Mouse (Mus musculus) limb, embryonic 11.5 days (tissue): ENCODE measurements around the gene Nadsyn1. TPM values are rescaled to one million over a fixed set of nuclear protein-coding genes. Genes with fewer than 3 reads are reported as not detected.

Experiments
- ATAC-seq: fragments of 200-750 bp; cut with Nextera tagmentation; 2 replicates; pipeline ENCODE4 v1.8.0; 2017; ENCODE audit warnings: low read depth; ENCODE audit not compliant: insufficient number of reproducible peaks, low FRiP score, low TSS enrichment
- DNase-seq: peaks from one replicate; pipeline ENCODE4 v3.0.0-alpha.2; 2015; ENCODE audit warnings: low spot score
- H3K27ac ChIP-seq: fragments of 300-500 bp; sonication (generic); replicated peaks from 2 replicates; pipeline ENCODE4 v1.5.1; 2014; ENCODE audit warnings: low read depth, mild to moderate bottlenecking, low read length
- H3K27me3 ChIP-seq: fragments of 300-500 bp; sonication (generic); 2 replicates; pipeline ENCODE4 v1.6.1; 2014; ENCODE audit warnings: mild to moderate bottlenecking, low read length, mixed read lengths; ENCODE audit not compliant: control insufficient read depth, insufficient read depth
- H3K36me3 ChIP-seq: fragments of 300-500 bp; sonication (generic); 2 replicates; pipeline ENCODE4 v1.6.1; 2014; ENCODE audit warnings: mild to moderate bottlenecking, low read length, moderate library complexity, mixed read lengths; ENCODE audit not compliant: control insufficient read depth, insufficient read depth
- H3K4me1 ChIP-seq: fragments of 300-500 bp; sonication (generic); 2 replicates; pipeline ENCODE4 v1.6.1; 2014; ENCODE audit warnings: low read length, mixed read lengths; ENCODE audit not compliant: control insufficient read depth, insufficient read depth
- H3K4me2 ChIP-seq: fragments of 300-500 bp; sonication (generic); 2 replicates; pipeline ENCODE4 v1.6.1; 2014; ENCODE audit warnings: low read depth, mild to moderate bottlenecking, moderate library complexity; ENCODE audit not compliant: severe bottlenecking
- H3K4me3 ChIP-seq: fragments of 300-500 bp; sonication (generic); 2 replicates; pipeline ENCODE4 v1.5.1; 2014; ENCODE audit warnings: low read depth, low read length
- H3K9ac ChIP-seq: fragments of 300-500 bp; sonication (generic); 2 replicates; pipeline ENCODE4 v1.6.1; 2014; ENCODE audit warnings: mild to moderate bottlenecking, low read length
- H3K9me3 ChIP-seq: fragments of 300-500 bp; sonication (generic); 2 replicates; pipeline ENCODE4 v1.6.1; 2016; ENCODE audit warnings: low read length; ENCODE audit not compliant: control insufficient read depth
- WGBS: fragments of 180-500 bp; shearing (Covaris S2); extraction: QIAGEN DNeasy Blood & Tissue Kit; methylation state at CpG from one replicate; pipeline ENCODE4 v1.1.7; 2014; 5-methylcytosine and 5-hydroxymethylcytosine counted together
- polyA plus RNA-seq: library from polyadenylated mRNA; unstranded; fragments of >200 nt; fragmentation: Nextera tagmentation; extraction: Ambion mirVana; gene quantifications from 2 replicates; pipeline ENCODE4 v1.2.1, GENCODE M21; 2014

Gene Nadsyn1
- polyA plus RNA-seq, 1 experiment from 2014 or later, result 8.4 TPM

DNA sequence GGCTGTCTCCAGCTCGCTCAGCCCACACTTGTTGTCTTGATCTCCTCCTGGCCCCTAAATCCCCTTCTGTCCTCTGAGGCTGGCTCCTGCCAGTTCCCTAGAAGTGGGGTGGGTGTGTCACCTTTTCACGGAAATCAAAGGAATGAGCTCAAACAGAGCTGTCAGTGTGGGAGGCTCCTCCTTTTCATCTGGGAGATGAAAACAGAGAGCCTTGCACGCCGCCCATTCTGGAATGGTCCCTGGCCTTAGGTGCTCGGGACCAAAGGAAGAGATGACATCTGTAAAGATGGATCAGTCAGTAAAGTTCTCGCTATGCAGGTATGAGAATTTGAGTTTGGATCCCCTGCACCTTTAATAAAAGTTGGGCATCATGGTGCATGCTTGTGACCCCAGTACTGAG, 55.8 kb downstream of the Nadsyn1 start, which contains the start of gene Mrgprg:
Mrgprg (minus strand) TSS at position 101 of the 400 bp plus-strand sequence.
- no peaks in the 10 kb centered on the region for H3K9me3 ChIP-seq
- WGBS, result 41% methylated on average over 6 of the region's 6 CpGs
- H3K27me3 ChIP-seq, result 0 out of 2 replicates have a peak, but pooled peaks cover 5% of the 10 kb centered on the region
- H3K9ac ChIP-seq, result no peak within 1 kb of the TSS
- no peak within 1 kb of the TSS for H3K27ac ChIP-seq
- H3K4me3 ChIP-seq, result no peak within 1 kb of the TSS
- no peaks in the 10 kb centered on the region for H3K4me1 ChIP-seq
- no peak within 1 kb of the TSS for H3K4me2 ChIP-seq
- no peak for ATAC-seq
- no peak for DNase-seq
- no peaks in the 10 kb centered on the region for H3K36me3 ChIP-seq

DNA sequence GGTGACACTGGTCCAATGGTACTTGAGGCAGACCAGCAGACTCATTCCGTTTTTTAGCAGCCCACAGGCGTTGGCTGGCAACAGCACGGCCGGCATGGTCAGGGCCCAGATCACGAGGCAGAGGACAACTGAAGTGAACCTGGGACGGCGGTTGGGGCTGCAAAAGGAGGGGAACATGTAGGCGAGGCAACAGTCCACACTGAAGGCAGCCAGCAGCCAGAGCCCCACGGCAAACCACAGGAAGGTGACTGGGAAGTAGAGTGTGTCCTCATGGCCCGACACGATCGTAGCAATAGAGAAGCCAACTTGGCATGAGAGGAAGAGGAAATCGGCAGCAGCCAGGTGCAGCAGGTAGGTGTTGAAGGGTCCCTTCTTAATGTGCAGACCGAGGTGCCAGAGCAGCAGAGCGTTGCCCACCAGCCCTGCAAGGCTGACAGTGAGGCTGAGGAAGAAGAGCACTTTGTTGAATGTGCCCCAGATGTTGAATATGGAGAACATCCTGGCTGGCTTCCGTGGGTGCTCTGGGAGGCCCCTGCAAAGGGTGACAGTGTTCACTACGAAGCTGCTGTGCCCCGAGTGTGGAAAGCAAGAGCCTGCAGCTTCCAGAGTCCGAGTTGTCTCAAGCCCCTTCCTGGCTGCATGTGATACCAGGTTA, 57.6 kb downstream of the Nadsyn1 start:
- no peak for DNase-seq
- Histone ChIP-seq H3K36me3 (no peaks in the 10 kb centered on the region), H3K4me1 (no peaks in the 10 kb centered on the region), H3K4me3 (no peak overlapping the region), H3K27me3 (0 out of 2 replicates have a peak, but pooled peaks cover 5% of the 10 kb centered on the region), H3K9me3 (no peaks in the 10 kb centered on the region), H3K9ac (no peak overlapping the region), H3K4me2 (no peak overlapping the region), H3K27ac (no peak overlapping the region)
- ATAC-seq, result no peak
- WGBS, result 79% methylated on average over 19 of the region's 19 CpGs

DNA sequence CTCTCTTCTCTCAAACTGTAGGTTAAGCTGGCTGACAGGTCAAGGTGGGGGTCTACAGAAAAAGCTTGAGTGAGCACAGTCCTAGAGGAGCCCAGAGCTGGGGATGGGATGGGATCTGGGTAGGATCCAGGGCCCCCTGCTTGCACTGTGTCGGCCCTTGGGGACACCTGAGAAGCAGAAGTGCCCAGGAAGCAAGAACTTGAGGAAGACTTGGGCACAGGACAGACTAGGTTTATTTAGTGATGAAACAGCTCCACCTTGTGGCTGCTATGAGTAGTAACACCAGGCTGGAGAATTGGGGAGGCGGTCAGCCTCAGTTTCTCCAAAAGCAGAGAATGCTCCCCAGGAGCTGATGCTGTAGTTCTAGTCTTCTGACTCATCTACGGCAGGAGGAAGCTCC, 58.9 kb downstream of the Nadsyn1 start:
- H3K4me1 ChIP-seq, result no peaks in the 10 kb centered on the region
- no peak overlapping the region for H3K4me3 ChIP-seq
- DNase-seq, result peak; percentile 38
- 24% methylated on average over 3 of the region's 3 CpGs for WGBS
- no peak overlapping the region for H3K9ac ChIP-seq
- no peaks in the 10 kb centered on the region for H3K36me3 ChIP-seq
- H3K27me3 ChIP-seq, result 0 out of 2 replicates have a peak, but pooled peaks cover 5% of the 10 kb centered on the region
- no peaks in the 10 kb centered on the region for H3K9me3 ChIP-seq
- no peak for ATAC-seq
- no peak overlapping the region for H3K27ac ChIP-seq
- H3K4me2 ChIP-seq, result no peak overlapping the region

DNA sequence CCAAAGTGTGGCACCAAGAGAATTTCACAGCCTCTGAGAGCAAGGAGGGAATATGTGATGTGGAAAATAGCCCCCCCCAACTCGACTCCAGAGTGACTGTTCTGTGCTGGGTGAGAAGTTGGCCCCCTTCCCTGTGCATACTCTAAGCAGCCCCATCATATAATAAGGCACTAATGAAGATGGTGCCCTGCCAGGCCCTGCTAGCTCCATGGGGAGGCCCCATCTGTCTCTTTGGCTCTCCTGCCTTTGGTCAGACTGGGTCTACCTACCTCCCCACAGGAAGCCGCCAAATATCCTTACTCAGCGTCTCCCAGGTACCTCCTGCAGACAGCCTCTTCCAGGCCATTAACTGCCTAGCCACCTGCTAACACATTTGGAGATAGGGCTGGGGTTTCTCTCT, 63.7 kb downstream of the Nadsyn1 start:
- 67% methylated on average over 3 of the region's 3 CpGs for WGBS
- no peak for ATAC-seq
- no peaks in the 10 kb centered on the region for H3K9me3 ChIP-seq
- DNase-seq, result no peak
- no peaks in the 10 kb centered on the region for H3K4me1 ChIP-seq
- H3K4me3 ChIP-seq, result no peak overlapping the region
- no peak overlapping the region for H3K4me2 ChIP-seq
- H3K27me3 ChIP-seq, result peaks cover 6% of the 10 kb centered on the region; the same call in 1 of the 2 replicates
- no peaks in the 10 kb centered on the region for H3K36me3 ChIP-seq
- H3K27ac ChIP-seq, result no peak overlapping the region
- H3K9ac ChIP-seq, result no peak overlapping the region

DNA sequence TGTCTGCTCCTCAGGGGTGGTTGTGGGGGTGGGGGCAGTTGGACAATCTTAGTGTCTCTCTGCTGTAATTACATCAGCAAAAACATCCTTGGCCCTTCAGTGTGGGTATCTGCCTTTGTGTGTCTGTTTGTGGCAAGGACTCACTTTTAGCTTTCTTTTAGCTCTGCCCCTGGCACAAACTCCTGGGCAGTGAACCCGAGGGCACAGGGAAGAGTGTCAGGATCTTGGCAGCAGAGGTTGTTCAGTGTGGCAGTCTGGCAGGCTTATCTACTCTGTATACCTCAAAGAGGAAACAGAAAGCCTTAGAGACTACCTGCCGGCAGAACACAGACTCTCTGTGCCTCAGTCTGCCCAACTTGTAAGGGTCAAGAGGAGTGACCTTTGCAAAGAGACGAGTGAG, 65.0 kb downstream of the Nadsyn1 start:
- Histone ChIP-seq H3K4me3 (no peak overlapping the region), H3K9me3 (no peaks in the 10 kb centered on the region), H3K27ac (no peak overlapping the region), H3K4me2 (no peak overlapping the region), H3K9ac (no peak overlapping the region), H3K36me3 (no peaks in the 10 kb centered on the region), H3K27me3 (peaks cover 6% of the 10 kb centered on the region; the same call in 1 of the 2 replicates), H3K4me1 (no peaks in the 10 kb centered on the region)
- ATAC-seq (no peak), DNase-seq (no peak)
- 79% methylated on average over 3 of the region's 3 CpGs for WGBS

DNA sequence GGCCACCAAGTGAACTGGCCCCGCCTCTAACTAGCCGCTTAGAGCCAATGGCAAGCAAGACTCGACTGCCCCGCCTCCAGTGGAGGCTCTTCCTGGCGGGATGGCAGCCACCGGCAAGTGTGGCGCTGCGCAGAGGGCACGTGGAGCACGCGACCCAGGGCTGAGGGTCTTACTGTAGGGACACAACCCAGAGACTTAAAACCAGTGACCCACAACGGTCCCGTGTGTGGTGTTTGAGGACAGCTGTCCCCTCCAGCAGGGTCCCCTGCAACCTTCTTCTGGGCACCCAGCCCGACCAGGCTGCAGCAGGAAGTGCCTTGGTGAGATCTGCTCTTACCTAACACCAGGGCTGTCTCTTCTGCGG, 65.6 kb downstream of the Nadsyn1 start:
- H3K27me3 ChIP-seq, result peaks cover 6% of the 10 kb centered on the region; the same call in 1 of the 2 replicates
- no peaks in the 10 kb centered on the region for H3K36me3 ChIP-seq
- 0 out of 2 replicates have a peak overlapping the region, but pooled peaks have one; percentile 43 for H3K9ac ChIP-seq
- no peak overlapping the region for H3K27ac ChIP-seq
- 4% methylated on average over 15 of the region's 15 CpGs for WGBS
- peak overlapping the region; percentile 58 for H3K4me2 ChIP-seq
- DNase-seq (peak; percentile 79), ATAC-seq (peak; percentile 66; the same call in 1 of the 2 replicates)
- no peaks in the 10 kb centered on the region for H3K4me1 ChIP-seq
- H3K9me3 ChIP-seq, result no peaks in the 10 kb centered on the region
- peak overlapping the region; percentile 22 for H3K4me3 ChIP-seq

DNA sequence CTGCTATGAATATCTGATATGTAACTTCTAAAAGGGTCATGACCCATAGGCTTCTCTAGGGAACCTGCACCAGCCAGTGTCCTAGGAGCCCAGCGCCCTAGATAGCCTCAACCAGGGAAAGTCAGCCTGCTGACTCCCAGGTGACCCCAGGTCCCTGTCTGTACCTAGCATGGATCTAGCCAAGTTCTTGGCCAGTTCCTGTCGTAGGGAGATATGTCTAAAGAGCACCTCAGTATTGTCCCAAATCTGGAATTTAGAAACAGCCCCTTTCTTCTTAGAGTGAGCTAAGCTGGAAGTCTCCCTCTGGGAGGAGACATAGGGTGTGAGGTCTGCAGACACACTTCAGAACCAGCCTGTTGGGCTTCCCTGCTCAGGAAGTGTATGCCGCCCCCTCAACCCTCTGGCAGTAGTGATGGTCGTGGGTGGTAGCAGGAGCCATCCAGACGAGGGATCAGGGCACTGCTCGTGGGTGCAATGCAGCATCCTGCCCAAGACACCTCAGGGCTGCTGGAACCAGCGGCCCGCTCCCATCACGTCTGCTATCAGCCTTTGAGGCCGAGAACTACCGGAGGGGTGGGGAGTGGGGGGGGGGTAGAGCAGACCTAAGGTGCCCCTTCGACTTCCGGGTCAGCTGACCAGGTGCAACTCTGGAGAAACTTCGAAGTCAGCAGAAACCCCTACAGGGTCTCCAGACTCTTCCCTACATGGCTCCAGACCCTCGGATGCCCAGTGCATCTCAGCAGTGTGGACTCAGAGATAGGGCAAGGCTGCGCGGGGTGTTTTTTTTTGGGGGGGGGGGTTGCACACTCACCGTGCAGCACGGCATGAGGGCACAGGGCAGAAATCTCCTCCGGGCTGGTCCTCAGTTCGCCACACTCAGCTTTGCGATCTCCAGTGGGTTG, 66.3 kb downstream of the Nadsyn1 start, which contains the start of gene Osbpl5:
Osbpl5 (minus strand) TSS at position 861 of the 902 bp plus-strand sequence.
- H3K4me1 ChIP-seq, result no peaks in the 10 kb centered on the region
- H3K9ac ChIP-seq, result peak within 1 kb of the TSS; percentile 43; the same call in 1 of the 2 replicates
- DNase-seq (no peak), ATAC-seq (peak; percentile 18; the same call in 1 of the 2 replicates)
- H3K27ac ChIP-seq, result no peak within 1 kb of the TSS
- peak within 1 kb of the TSS; percentile 58 for H3K4me2 ChIP-seq
- peaks cover 6% of the 10 kb centered on the region; the same call in 1 of the 2 replicates for H3K27me3 ChIP-seq
- H3K36me3 ChIP-seq, result no peaks in the 10 kb centered on the region
- H3K9me3 ChIP-seq, result no peaks in the 10 kb centered on the region
- peak within 1 kb of the TSS; percentile 22 for H3K4me3 ChIP-seq
- WGBS, result 26% methylated on average over 22 of the region's 22 CpGs

DNA sequence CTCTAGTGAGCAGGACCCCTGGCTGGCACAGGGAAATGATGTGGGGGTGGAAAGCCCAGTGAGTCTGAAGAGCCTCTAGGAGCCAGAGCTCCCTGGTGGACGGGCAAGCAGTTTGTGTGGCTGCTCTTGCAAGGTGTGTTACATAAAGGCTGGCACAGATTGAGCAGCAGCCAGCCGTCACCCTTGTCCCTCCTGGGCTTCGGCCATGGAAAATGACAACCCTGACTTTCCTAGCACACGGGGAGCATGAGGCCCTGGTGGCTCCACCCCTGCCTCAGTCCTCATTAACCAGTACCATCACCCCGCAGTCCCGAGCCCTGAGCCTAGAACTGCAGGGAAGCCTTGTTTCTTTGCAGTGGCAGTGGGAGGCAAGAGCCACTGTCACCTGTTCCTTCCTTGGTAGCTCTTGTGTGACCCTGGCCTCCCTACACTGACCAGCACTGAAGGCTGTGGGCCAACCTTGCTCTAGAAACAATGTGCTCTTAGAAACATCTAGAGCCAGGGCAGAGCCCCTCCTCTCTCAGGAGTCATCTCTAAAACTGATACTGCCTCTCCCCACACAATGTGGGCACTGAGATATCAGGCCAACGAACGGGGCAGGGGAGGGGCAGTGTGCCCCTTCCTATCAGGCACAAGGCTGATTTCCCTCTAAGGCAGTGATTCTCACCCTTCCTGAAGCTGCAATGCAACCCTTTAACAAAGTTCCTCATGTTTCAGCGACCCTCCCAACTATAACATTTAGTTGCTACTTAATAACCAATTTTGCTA, 67.1 kb downstream of the Nadsyn1 start:
- no peak overlapping the region for H3K9ac ChIP-seq
- H3K4me1 ChIP-seq, result no peaks in the 10 kb centered on the region
- no peak overlapping the region for H3K4me3 ChIP-seq
- 67% methylated on average over 9 of the region's 9 CpGs for WGBS
- ATAC-seq (no peak), DNase-seq (no peak)
- H3K36me3 ChIP-seq, result no peaks in the 10 kb centered on the region
- H3K27ac ChIP-seq, result no peak overlapping the region
- no peak overlapping the region for H3K4me2 ChIP-seq
- no peaks in the 10 kb centered on the region for H3K9me3 ChIP-seq
- peaks cover 6% of the 10 kb centered on the region; the same call in 1 of the 2 replicates for H3K27me3 ChIP-seq
